Mouse (Mus musculus) heart, postnatal 0 days (tissue): Measurements from ENCODE around the gene Rnf144b. TPM values are rescaled to one million over a fixed set of nuclear protein-coding genes. Genes with fewer than 3 reads are reported as not detected.
A peak's percentile ranks its signal among the peaks of the same experiment; 100 is the strongest.

ENCODE experiments used
- ATAC-seq: fragments of 200-750 bp; cut with Nextera tagmentation; 2 replicates; pipeline ENCODE4 v1.8.0; 2017; ENCODE audit warnings: low read depth, moderate number of reproducible peaks, moderate library complexity; ENCODE audit not compliant: insufficient read depth
- DNase-seq: peaks from one replicate; pipeline ENCODE4 v3.0.0-alpha.2; 2016; ENCODE audit warnings: low spot score
- H3K27ac ChIP-seq: fragments of 300-500 bp; sonication (generic); 2 replicates; pipeline ENCODE4 v1.5.1; 2014; ENCODE audit warnings: low read depth, mild to moderate bottlenecking
- H3K27me3 ChIP-seq: fragments of 300-500 bp; sonication (generic); 2 replicates; pipeline ENCODE4 v1.6.1; 2014; ENCODE audit warnings: low read length, mixed read lengths; ENCODE audit not compliant: control insufficient read depth, insufficient read depth
- H3K36me3 ChIP-seq: fragments of 300-500 bp; sonication (generic); replicated peaks from 2 replicates; pipeline ENCODE4 v1.6.1; 2014; ENCODE audit warnings: low read length, mixed read lengths; ENCODE audit not compliant: control insufficient read depth, insufficient read depth
- H3K4me1 ChIP-seq: fragments of 300-500 bp; sonication (generic); 2 replicates; pipeline ENCODE4 v1.6.1; 2014; ENCODE audit warnings: antibody characterized with exemption; ENCODE audit not compliant: control insufficient read depth, insufficient read depth
- H3K4me2 ChIP-seq: fragments of 300-500 bp; sonication (generic); 2 replicates; pipeline ENCODE4 v1.6.1; 2014; ENCODE audit warnings: low read depth, mild to moderate bottlenecking, low read length, moderate library complexity
- H3K4me3 ChIP-seq: fragments of 300-500 bp; sonication (generic); 2 replicates; pipeline ENCODE4 v1.5.1; 2014; ENCODE audit warnings: low read depth, low read length
- H3K9ac ChIP-seq: fragments of 300-500 bp; sonication (generic); replicated peaks from 2 replicates; pipeline ENCODE4 v1.6.1; 2014; ENCODE audit warnings: low read depth, low read length, mixed read lengths
- H3K9me3 ChIP-seq: fragments of 300-500 bp; sonication (generic); replicated peaks from 2 replicates; pipeline ENCODE4 v1.6.1; 2016; ENCODE audit warnings: low read length; ENCODE audit not compliant: control insufficient read depth
- CTCF ChIP-seq: IDR thresholded peaks from 2 replicates; pipeline ENCODE4 v1.5.1; 2016; ENCODE audit warnings: antibody characterized with exemption, control low read depth, low read depth
- EP300 ChIP-seq: IDR thresholded peaks from 2 replicates; pipeline ENCODE4 v1.6.1; 2016; ENCODE audit warnings: antibody characterized with exemption, low read depth
- WGBS: fragments of 180-500 bp; shearing (Covaris S2); extraction: QIAGEN DNeasy Blood & Tissue Kit; methylation state at CpG from one replicate; pipeline ENCODE4 v1.1.7; 2014; 5-methylcytosine and 5-hydroxymethylcytosine counted together
- polyA plus RNA-seq: library from polyadenylated mRNA; unstranded; fragments of >200 nt; fragmentation: Nextera tagmentation; extraction: Ambion mirVana; gene quantifications from 2 replicates; pipeline ENCODE4 v1.2.1, GENCODE M21; 2015
- total RNA-seq: library from RNA; depleted of rRNA; stranded (reverse); fragments of >200 nt; gene quantifications from 2 replicates; pipeline ENCODE4 v1.2.3, GENCODE M21; 2014; ENCODE audit warnings: low replicate concordance

The Rnf144b gene
- total and polyA plus RNA-seq, 2 experiments from 2014 or later, result 2.1 to 6.3 TPM

- ATAC-seq, result no peak
- no peaks in the 10 kb centered on the region for H3K27me3 ChIP-seq
- H3K4me2 ChIP-seq, result no peak overlapping the region
- no peak overlapping the region for H3K4me3 ChIP-seq
- no peaks in the 10 kb centered on the region for H3K36me3 ChIP-seq
- peak; percentile 71 for DNase-seq
- TF ChIP-seq EP300, result no peak
- TF ChIP-seq CTCF, result peak; percentile 73
- H3K9me3 ChIP-seq, result no peaks in the 10 kb centered on the region
- 35% methylated on average over 7 of the region's 7 CpGs for WGBS
- H3K27ac ChIP-seq, result no peak overlapping the region
- peaks cover 3% of the 10 kb centered on the region; the same call in 1 of the 2 replicates for H3K4me1 ChIP-seq
- H3K9ac ChIP-seq, result no peak overlapping the region
Observed at GRCm38 (mm10) chr13:47152390-47152789, 29.9 kb downstream of the Rnf144b start.

- WGBS, result 75% methylated on average over 5 of the region's 5 CpGs
- no peak overlapping the region for H3K9ac ChIP-seq
Observed at GRCm38 (mm10) chr13:47153206-47153605, 30.8 kb downstream of the Rnf144b start.

GRCm38 (mm10) chr13:47154866-47155265 lies 32.4 kb downstream of the Rnf144b start:
- no peak overlapping the region for H3K4me3 ChIP-seq
- H3K27me3 ChIP-seq, result no peaks in the 10 kb centered on the region
- H3K36me3 ChIP-seq, result no peaks in the 10 kb centered on the region
- 74% methylated on average over 4 of the region's 4 CpGs for WGBS
- no peaks in the 10 kb centered on the region for H3K9me3 ChIP-seq
- no peaks in the 10 kb centered on the region for H3K4me1 ChIP-seq
- ATAC-seq (no peak), DNase-seq (no peak)
- H3K9ac ChIP-seq, result no peak overlapping the region
- H3K4me2 ChIP-seq, result no peak overlapping the region
- peak overlapping the region; percentile 40; the same call in 1 of the 2 replicates for H3K27ac ChIP-seq
- TF ChIP-seq EP300 (no peak), CTCF (no peak)

More at GRCm38 (mm10) chr13:47153206-47153605, 30.8 kb downstream of the Rnf144b start:
- Histone ChIP-seq H3K27me3 (no peaks in the 10 kb centered on the region), H3K4me1 (peaks cover under 1% of the 10 kb centered on the region; the same call in 1 of the 2 replicates), H3K4me3 (no peak overlapping the region), H3K4me2 (no peak overlapping the region), H3K9me3 (no peaks in the 10 kb centered on the region), H3K36me3 (no peaks in the 10 kb centered on the region), H3K27ac (no peak overlapping the region)
- no peak for ATAC-seq
- TF ChIP-seq CTCF, result no peak
- TF ChIP-seq EP300, result no peak
- DNase-seq, result no peak

- Histone ChIP-seq H3K9me3 (no peaks in the 10 kb centered on the region), H3K9ac (no peak overlapping the region), H3K27me3 (no peaks in the 10 kb centered on the region), H3K27ac (no peak overlapping the region), H3K4me3 (no peak overlapping the region), H3K4me2 (no peak overlapping the region), H3K4me1 (no peaks in the 10 kb centered on the region), H3K36me3 (no peaks in the 10 kb centered on the region)
- TF ChIP-seq CTCF (no peak), EP300 (no peak)
- ATAC-seq (no peak), DNase-seq (no peak)
- WGBS, result 55% methylated on average over 5 of the region's 5 CpGs
Observed at GRCm38 (mm10) chr13:47156841-47157240, 34.4 kb downstream of the Rnf144b start.

GRCm38 (mm10) chr13:47162001-47162400 lies 39.5 kb downstream of the Rnf144b start:
- Histone ChIP-seq H3K4me2 (no peak overlapping the region), H3K4me1 (no peaks in the 10 kb centered on the region), H3K9ac (no peak overlapping the region), H3K9me3 (no peaks in the 10 kb centered on the region), H3K27ac (no peak overlapping the region), H3K27me3 (no peaks in the 10 kb centered on the region), H3K36me3 (no peaks in the 10 kb centered on the region), H3K4me3 (no peak overlapping the region)
- 82% methylated on average over 5 of the region's 5 CpGs for WGBS
- DNase-seq, result no peak
- TF ChIP-seq EP300, result no peak
- TF ChIP-seq CTCF, result no peak
- no peak for ATAC-seq

GRCm38 (mm10) chr13:47164732-47165131 lies 42.3 kb downstream of the Rnf144b start:
- no peaks in the 10 kb centered on the region for H3K4me1 ChIP-seq
- H3K9ac ChIP-seq, result no peak overlapping the region
- H3K4me2 ChIP-seq, result no peak overlapping the region
- TF ChIP-seq EP300 (no peak), CTCF (no peak)
- no peak for ATAC-seq
- no peak overlapping the region for H3K4me3 ChIP-seq
- no peaks in the 10 kb centered on the region for H3K9me3 ChIP-seq
- H3K27ac ChIP-seq, result no peak overlapping the region
- H3K27me3 ChIP-seq, result no peaks in the 10 kb centered on the region
- 81% methylated on average over 5 of the region's 5 CpGs for WGBS
- no peaks in the 10 kb centered on the region for H3K36me3 ChIP-seq
- DNase-seq, result no peak
